Mouse (Mus musculus): ENCODE data around the gene Csnk2b. TPM values are rescaled to one million over a fixed set of nuclear protein-coding genes. Genes with fewer than 3 reads are reported as not detected.

Csnk2b gene
- polyA plus RNA-seq, 1 experiment from 2014 or later, result 190 TPM

DNA sequence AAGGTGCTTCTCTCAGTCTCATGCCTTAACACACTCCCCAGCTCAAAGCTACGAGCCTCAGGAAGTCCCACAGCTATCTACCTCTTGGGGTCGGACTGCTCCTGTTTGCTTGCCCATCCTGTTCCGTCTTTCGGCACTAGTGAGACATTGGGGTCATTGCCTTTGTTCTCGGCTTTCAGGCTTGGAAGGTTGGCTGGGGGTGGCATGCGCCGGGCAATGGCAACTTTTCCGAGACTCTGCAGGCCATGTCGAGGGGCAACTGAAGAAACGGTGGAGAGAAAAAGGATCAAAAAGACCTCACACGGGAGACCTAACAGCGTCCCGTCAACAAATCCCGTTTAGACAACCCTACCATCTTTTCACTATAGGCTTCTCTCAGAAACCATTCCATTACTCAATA lies 40.3 kb upstream of the Csnk2b start:
- Histone ChIP-seq H3K27me3 (replicated peaks) (no peaks in the 10 kb centered on the region), H3K4me2 (peak overlapping the region; percentile 87), H3K4me3 (peak overlapping the region; percentile 98), H3K36me3 (peaks cover 55% of the 10 kb centered on the region), H3K4me1 (replicated peaks) (peaks cover 34% of the 10 kb centered on the region), H3K9me3 (replicated peaks) (no peaks in the 10 kb centered on the region), H3K27ac (ENCODE audit: poor library complexity, severe bottlenecking) (no peak overlapping the region), H3K9ac (peak overlapping the region; percentile 100)
- no peak for ATAC-seq (ENCODE audit: insufficient number of reproducible peaks, low FRiP score)
- WGBS, result 73% methylated on average over 14 of the region's 14 CpGs

DNA sequence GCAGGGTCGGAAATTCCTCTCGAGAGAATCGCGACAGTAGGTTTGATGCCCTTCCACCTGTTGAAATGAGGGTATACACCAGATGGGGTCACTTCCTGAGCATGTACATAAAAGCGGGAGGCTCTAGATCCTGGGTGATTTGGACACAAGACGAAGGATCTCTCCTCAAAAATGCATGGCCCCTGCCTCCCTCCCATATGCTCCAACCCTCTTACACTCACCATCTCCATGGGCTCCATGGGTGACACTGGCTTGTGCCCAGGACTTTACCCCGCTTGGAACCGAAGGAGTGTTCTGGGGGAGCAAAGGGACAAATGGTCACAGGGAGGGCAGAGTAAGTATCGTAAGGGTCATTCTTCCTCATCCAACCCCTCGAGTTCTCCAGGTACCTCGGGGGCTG lies 39.6 kb upstream of the Csnk2b start:
- H3K4me1 ChIP-seq (replicated peaks), result peaks cover 31% of the 10 kb centered on the region
- WGBS, result 78% methylated on average over 11 of the region's 11 CpGs
- H3K4me3 ChIP-seq, result peak overlapping the region; percentile 98; the same call in 1 of the 2 replicates

DNA sequence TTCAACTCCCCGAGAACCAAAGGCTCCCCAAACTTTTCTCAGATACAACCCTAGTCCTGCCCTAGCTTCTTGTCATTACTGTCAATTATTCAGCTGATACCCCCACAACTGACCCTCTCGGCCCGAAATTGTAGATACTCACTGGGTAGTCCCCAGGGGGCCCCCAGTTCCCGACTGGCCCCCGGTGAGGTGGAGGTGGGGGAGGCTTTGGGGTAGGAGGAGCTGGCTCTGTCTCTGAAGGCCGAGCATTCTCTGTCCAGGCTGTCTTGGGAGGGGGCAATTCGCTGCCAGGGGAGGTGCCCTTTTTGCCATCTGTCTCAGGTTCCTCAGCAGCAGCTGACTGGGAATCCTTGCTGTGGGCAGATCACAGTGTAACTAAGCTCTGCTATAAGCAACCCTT lies 37.8 kb upstream of the Csnk2b start:
- no peak for ATAC-seq (ENCODE audit: insufficient number of reproducible peaks, low FRiP score)
- WGBS, result 87% methylated on average over 7 of the region's 7 CpGs
- Histone ChIP-seq H3K27me3 (replicated peaks) (no peaks in the 10 kb centered on the region), H3K36me3 (peaks cover 80% of the 10 kb centered on the region), H3K9ac (no peak overlapping the region), H3K27ac (ENCODE audit: poor library complexity, severe bottlenecking) (no peak overlapping the region), H3K4me2 (no peak overlapping the region), H3K9me3 (replicated peaks) (no peaks in the 10 kb centered on the region), H3K4me3 (no peak overlapping the region), H3K4me1 (replicated peaks) (peaks cover 24% of the 10 kb centered on the region)

More for the DNA sequence above, 39.6 kb upstream of the Csnk2b start:
- Histone ChIP-seq H3K9me3 (replicated peaks) (no peaks in the 10 kb centered on the region), H3K36me3 (peaks cover 62% of the 10 kb centered on the region), H3K9ac (peak overlapping the region; percentile 100), H3K27ac (ENCODE audit: poor library complexity, severe bottlenecking) (no peak overlapping the region), H3K27me3 (replicated peaks) (no peaks in the 10 kb centered on the region), H3K4me2 (peak overlapping the region; percentile 87; the same call in 1 of the 2 replicates)
- ATAC-seq (ENCODE audit: insufficient number of reproducible peaks, low FRiP score), result no peak

DNA sequence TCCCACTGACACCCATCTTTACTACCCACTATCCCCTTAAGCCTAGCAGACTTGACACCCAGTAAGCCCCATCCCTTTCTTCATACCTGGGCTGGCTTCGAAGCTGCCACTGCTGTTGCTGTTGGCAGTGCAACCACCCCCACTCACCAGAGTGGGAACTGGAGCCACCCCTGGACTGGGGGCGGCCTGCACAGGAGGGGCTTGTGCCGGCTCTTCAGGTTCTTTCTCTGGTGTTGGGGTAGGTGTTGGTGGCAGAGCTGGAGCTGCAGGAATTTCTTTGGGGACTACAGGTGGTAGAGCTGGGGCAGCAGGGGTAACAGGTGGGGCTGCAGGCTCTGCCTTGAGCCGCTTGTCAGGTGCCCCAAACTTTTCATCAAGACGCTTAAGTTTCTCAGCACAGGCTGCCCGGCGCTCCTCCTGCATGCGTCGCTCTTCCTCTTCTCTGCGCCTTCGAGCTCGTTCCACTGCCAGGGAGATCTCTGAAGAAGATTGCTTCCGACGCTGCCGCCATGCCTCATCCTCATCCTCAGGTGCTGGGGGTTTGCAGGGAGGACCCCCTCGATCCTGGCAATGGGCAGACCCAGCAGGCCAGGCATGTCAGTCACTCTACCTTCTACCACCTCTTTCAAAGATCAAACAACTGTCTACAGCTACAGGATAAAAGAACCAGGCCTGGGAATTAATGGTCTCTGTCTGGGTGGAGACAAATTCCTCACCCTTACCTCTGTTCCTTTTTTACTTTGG lies 37.2 kb upstream of the Csnk2b start:
- no peak overlapping the region for H3K4me3 ChIP-seq
- 91% methylated on average over 16 of the region's 16 CpGs for WGBS
- H3K36me3 ChIP-seq, result peaks cover 86% of the 10 kb centered on the region
- H3K27ac ChIP-seq (ENCODE audit: poor library complexity, severe bottlenecking), result no peak overlapping the region
- ATAC-seq (ENCODE audit: insufficient number of reproducible peaks, low FRiP score), result no peak
- no peak overlapping the region for H3K9ac ChIP-seq
- H3K4me2 ChIP-seq, result no peak overlapping the region
- no peaks in the 10 kb centered on the region for H3K27me3 ChIP-seq (replicated peaks)
- peaks cover 24% of the 10 kb centered on the region for H3K4me1 ChIP-seq (replicated peaks)
- no peaks in the 10 kb centered on the region for H3K9me3 ChIP-seq (replicated peaks)

DNA sequence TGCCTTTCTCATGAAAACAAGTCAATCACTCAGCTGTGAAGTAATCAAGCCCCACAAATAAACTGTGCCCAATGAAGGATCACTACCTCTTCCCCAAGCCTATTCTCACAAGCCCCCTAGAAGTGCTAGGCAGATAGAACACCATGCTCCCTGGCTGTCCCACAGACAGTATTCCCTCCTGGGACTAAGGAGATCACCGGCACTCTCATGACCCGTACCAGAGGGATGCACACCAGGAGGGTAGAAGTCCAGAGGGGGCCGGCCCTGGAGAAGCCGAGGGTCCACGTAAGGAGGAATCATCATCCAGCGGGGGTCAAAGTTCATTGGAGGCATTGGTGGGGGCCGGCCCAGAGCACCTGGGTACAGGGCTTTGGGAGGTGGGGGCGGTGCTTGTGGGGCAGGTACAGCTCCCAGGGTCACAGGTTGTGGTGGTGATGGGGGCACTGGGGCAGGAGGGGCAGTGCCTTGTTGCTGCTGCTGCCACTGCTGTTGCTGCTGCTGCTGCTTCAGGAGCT lies 35.9 kb upstream of the Csnk2b start:
- 93% methylated on average over 8 of the region's 8 CpGs for WGBS
- Histone ChIP-seq H3K36me3 (peaks cover 99% of the 10 kb centered on the region), H3K4me2 (no peak overlapping the region), H3K27me3 (replicated peaks) (no peaks in the 10 kb centered on the region), H3K9me3 (replicated peaks) (no peaks in the 10 kb centered on the region), H3K27ac (ENCODE audit: poor library complexity, severe bottlenecking) (no peak overlapping the region), H3K4me3 (no peak overlapping the region), H3K9ac (no peak overlapping the region), H3K4me1 (replicated peaks) (peaks cover 16% of the 10 kb centered on the region)
- ATAC-seq (ENCODE audit: insufficient number of reproducible peaks, low FRiP score), result no peak

DNA sequence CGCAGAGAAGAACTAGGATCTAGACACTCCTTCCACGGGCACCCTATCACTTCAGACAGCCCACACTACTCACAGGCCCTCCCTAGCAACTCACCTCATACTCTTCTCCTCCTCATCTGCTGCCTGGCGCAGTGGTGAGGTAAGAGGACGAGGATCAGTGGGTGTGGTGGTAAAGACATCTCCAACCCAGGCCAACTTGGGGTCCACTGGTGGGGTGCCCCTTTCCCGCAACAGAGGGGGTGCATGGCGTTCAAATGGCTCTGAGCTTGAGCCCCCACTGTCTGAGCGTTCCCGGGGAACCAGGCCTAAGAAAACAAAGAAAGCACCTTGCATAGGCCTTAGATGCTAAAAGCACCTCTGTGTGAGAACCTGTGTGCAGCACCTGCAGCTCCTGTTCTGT lies 35.4 kb upstream of the Csnk2b start:
- H3K36me3 ChIP-seq, result peaks cover 100% of the 10 kb centered on the region
- peaks cover 12% of the 10 kb centered on the region for H3K4me1 ChIP-seq (replicated peaks)
- WGBS, result 87% methylated on average over 8 of the region's 8 CpGs
- ATAC-seq (ENCODE audit: insufficient number of reproducible peaks, low FRiP score), result no peak
- no peak overlapping the region for H3K4me2 ChIP-seq
- no peaks in the 10 kb centered on the region for H3K9me3 ChIP-seq (replicated peaks)
- no peak overlapping the region for H3K9ac ChIP-seq
- no peak overlapping the region for H3K4me3 ChIP-seq
- H3K27ac ChIP-seq (ENCODE audit: poor library complexity, severe bottlenecking), result no peak overlapping the region
- H3K27me3 ChIP-seq (replicated peaks), result no peaks in the 10 kb centered on the region

DNA sequence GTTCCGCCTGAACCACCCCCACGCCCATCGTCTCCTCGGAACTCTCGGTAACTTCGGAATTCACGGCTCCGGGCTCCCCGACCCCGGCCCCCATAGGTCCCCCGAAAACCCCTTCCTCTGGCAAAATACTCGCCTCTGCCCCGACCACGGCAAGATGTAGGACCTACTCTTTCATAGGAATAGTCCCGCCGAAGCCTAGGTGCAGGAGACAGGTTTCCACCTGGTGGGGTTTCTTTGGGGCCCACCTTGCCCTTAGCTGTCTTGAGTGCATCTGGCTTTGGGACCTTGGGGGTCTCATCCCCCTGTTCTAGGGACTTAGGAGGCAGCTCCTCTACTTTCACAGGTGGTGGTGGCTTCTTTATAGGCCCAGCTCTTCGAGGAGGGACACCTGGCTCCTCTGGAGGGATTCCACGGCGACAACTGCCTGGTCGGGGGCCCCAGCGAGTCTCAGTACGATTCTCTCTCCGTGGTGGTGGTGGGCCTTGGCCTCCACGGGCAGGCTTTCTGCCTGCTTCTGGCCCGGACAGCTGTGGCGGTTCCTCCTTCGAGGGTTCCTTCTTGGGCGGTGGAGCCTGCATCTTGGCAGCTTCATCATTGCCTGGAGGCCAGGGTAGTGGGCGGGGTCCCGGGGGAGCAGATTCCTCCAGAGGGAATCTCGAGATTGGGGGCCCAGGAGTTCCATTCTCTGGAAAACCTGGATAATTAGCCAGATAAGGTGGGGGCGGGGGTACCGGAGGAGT lies 34.8 kb upstream of the Csnk2b start:
- no peak overlapping the region for H3K4me2 ChIP-seq
- H3K9ac ChIP-seq, result no peak overlapping the region
- H3K9me3 ChIP-seq (replicated peaks), result no peaks in the 10 kb centered on the region
- no peak overlapping the region for H3K27ac ChIP-seq (ENCODE audit: poor library complexity, severe bottlenecking)
- 90% methylated on average over 33 of the region's 33 CpGs for WGBS
- peaks cover 100% of the 10 kb centered on the region for H3K36me3 ChIP-seq
- H3K27me3 ChIP-seq (replicated peaks), result no peaks in the 10 kb centered on the region
- no peak overlapping the region for H3K4me3 ChIP-seq
- peaks cover 6% of the 10 kb centered on the region for H3K4me1 ChIP-seq (replicated peaks)
- no peak for ATAC-seq (ENCODE audit: insufficient number of reproducible peaks, low FRiP score)

DNA sequence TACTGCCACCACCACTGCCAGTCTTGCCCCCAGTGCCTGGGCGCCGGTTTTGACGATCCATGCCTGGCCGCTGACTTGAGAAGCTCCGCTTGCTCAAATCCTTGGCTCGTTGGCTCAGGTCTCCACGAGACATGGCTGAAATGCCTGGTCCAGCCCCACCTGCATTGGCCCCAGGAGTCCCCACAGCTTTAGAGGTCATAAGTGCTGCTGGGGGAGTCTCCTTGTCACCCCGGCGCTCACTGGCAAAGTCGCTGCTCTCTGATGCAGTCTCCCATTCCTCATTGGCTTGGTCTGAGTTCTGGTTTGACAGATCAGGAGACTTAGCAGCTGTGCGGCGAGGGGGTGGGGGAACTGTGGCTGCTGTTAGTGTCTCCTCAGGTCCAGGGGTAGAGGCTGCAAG lies 33.6 kb upstream of the Csnk2b start:
- no peak for ATAC-seq (ENCODE audit: insufficient number of reproducible peaks, low FRiP score)
- Histone ChIP-seq H3K4me3 (no peak overlapping the region), H3K4me2 (no peak overlapping the region), H3K4me1 (replicated peaks) (no peaks in the 10 kb centered on the region), H3K36me3 (peaks cover 98% of the 10 kb centered on the region), H3K27me3 (replicated peaks) (no peaks in the 10 kb centered on the region), H3K27ac (ENCODE audit: poor library complexity, severe bottlenecking) (no peak overlapping the region), H3K9ac (no peak overlapping the region), H3K9me3 (replicated peaks) (no peaks in the 10 kb centered on the region)
- 94% methylated on average over 12 of the region's 12 CpGs for whole genome bisulfite sequencing

DNA sequence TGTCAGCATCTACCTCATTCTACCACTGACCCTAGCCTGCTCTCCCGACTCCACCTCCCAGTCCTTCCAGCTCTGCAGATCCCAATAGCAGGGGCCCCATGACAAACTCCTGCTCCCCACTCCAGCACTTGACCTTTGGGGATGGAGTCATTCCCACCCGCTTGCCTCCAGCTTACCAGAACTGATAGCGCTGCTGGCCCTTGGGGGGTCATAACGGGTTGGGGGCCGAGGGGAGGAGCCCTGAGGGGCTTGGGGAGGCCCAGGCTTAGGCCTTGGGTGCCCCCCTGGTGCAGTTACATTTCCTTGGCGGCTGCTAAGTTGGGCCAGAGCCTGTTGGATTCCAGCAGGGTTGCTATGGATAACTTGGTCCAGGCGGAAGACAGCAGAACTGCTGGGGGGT lies 32.8 kb upstream of the Csnk2b start:
- Histone ChIP-seq H3K4me1 (replicated peaks) (no peaks in the 10 kb centered on the region), H3K27me3 (replicated peaks) (no peaks in the 10 kb centered on the region), H3K4me2 (no peak overlapping the region), H3K27ac (ENCODE audit: poor library complexity, severe bottlenecking) (no peak overlapping the region; the same call in 1 of the 2 replicates), H3K9me3 (replicated peaks) (no peaks in the 10 kb centered on the region), H3K4me3 (no peak overlapping the region), H3K9ac (no peak overlapping the region), H3K36me3 (peaks cover 98% of the 10 kb centered on the region)
- 85% methylated on average over 7 of the region's 7 CpGs for WGBS
- no peak for ATAC-seq (ENCODE audit: insufficient number of reproducible peaks, low FRiP score)

DNA sequence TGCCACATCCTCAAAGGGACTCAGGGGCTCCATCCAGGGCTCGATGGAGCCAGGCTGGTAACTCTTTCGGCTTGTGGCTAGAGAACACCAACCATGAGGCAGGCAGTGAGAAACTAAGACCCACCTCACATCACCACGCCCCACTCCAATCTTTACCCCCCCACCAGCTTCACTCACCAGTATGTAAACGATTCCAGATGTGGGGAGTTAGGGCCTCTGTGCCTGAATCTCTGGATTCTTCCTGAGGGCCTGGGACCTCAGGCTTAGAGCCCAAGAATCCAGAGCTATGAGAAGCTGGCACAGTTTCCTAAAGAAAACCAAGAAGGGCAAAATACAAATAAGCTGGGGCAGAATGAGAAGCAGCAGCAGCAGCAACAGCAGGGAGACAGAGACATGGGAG lies 32.1 kb upstream of the Csnk2b start:
- Histone ChIP-seq H3K27me3 (replicated peaks) (no peaks in the 10 kb centered on the region), H3K4me3 (no peak overlapping the region), H3K27ac (ENCODE audit: poor library complexity, severe bottlenecking) (no peak overlapping the region), H3K9ac (no peak overlapping the region), H3K9me3 (replicated peaks) (no peaks in the 10 kb centered on the region), H3K36me3 (peaks cover 98% of the 10 kb centered on the region), H3K4me1 (replicated peaks) (no peaks in the 10 kb centered on the region), H3K4me2 (no peak overlapping the region)
- 88% methylated on average over 4 of the region's 4 CpGs for WGBS
- ATAC-seq (ENCODE audit: insufficient number of reproducible peaks, low FRiP score), result no peak

DNA sequence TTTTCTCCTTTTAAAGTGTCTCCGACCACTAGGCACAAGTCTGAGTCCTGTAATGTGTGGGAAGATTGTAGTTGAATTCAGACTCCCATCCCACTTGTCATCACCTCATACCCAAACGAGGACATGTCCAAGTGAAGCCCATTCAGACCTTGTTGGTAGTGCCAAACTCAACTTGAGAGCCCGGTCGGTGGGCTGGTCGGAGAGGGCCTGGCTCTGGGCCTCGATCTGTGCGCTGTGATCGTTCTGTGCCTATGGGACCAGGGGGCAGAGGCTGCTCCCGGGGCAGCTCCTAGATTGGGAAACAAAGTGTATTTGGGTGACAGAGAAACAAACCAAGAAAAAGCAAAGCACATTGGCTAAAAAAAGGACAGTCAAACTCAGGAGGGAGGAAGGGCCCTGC lies 31.2 kb upstream of the Csnk2b start:
- no peak overlapping the region for H3K27ac ChIP-seq (ENCODE audit: poor library complexity, severe bottlenecking)
- no peak overlapping the region for H3K4me2 ChIP-seq
- H3K36me3 ChIP-seq, result peaks cover 98% of the 10 kb centered on the region
- 82% methylated on average over 9 of the region's 9 CpGs for WGBS
- no peaks in the 10 kb centered on the region for H3K4me1 ChIP-seq (replicated peaks)
- no peak overlapping the region for H3K4me3 ChIP-seq
- H3K27me3 ChIP-seq (replicated peaks), result no peaks in the 10 kb centered on the region
- H3K9me3 ChIP-seq (replicated peaks), result no peaks in the 10 kb centered on the region
- ATAC-seq (ENCODE audit: insufficient number of reproducible peaks, low FRiP score), result no peak
- H3K9ac ChIP-seq, result no peak overlapping the region

Measured in heart, embryonic 12.5 days (tissue).